8 mouse cellular contexts compared by ENCODE assay signal in the genomic region with DNA sequence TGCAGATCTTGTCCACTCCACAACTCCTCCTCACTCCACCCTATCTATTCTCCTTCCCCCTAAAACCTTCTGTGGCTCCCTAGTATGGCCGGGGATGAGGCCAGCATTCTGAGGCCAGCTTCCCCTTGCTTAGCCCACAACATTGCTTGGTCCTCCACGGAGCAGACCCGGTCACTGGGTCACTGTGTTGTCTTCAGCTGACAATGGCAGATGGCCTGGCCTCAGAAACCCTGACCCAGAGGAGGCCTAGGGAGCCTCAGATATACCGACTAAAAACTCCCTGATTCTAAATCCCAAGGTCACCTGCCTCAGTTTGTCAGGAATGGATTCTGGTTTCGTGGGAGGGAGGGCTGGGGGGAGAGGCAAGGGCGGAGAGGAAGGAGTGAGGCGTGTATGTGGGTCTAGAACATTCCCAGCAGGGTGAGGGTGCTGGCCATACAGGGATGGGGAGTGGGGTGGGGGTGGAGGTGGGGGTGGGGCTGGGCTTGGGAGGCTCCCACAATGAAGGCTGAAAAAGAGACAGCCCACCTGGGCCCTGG. TPM values are rescaled to one million over a fixed set of nuclear protein-coding genes. Genes with fewer than 3 reads are reported as not detected.
DNase-seq lines count a peak whose midpoint lies in the region; ATAC-seq lines count a peak whose summit lies in the region.

No protein-coding gene starts in this region.

- H3K36me3 ChIP-seq in limb, embryonic 13.5 days, result peaks cover 74% of the 10 kb centered on the region
- H3K36me3 ChIP-seq in stomach, embryonic 15.5 days, result peaks cover 23% of the 10 kb centered on the region; the same call in 1 of the 2 replicates

- ATAC-seq in limb, embryonic 13.5 days (ENCODE audit: low FRiP score, low read depth), result peak; percentile 12
- no peak for ATAC-seq in stomach, embryonic 15.5 days (ENCODE audit: insufficient read depth, low FRiP score, low read depth)
- no peak for ATAC-seq in frontal cortex, adult (ENCODE audit: low TSS enrichment)

- peak overlapping the region; percentile 50 for H3K9ac ChIP-seq in limb, embryonic 13.5 days
- H3K9ac ChIP-seq in stomach, embryonic 15.5 days, result no peak overlapping the region

- peak overlapping the region; percentile 92 for H3K27ac ChIP-seq in limb, embryonic 13.5 days
- H3K27ac ChIP-seq in stomach, embryonic 15.5 days, result peak overlapping the region; percentile 89

- peak; percentile 43 for DNase-seq in cerebellum, adult 11 months
- DNase-seq in cerebellum, adult 8-10 months, result no peak
- DNase-seq in lung, postnatal 10 days, result peak; percentile 16
- DNase-seq in lung, postnatal 36 days, result no peak
- no peak for DNase-seq in right cerebral cortex, postnatal 14 days

- H3K9me3 ChIP-seq in limb, embryonic 13.5 days, result no peaks in the 10 kb centered on the region
- no peaks in the 10 kb centered on the region for H3K9me3 ChIP-seq in stomach, embryonic 15.5 days

- H3K4me1 ChIP-seq in limb, embryonic 13.5 days, result peaks cover 68% of the 10 kb centered on the region
- H3K4me1 ChIP-seq in stomach, embryonic 15.5 days, result peaks cover 35% of the 10 kb centered on the region

- H3K4me3 ChIP-seq in limb, embryonic 13.5 days, result peak overlapping the region; percentile 17; the same call in 1 of the 2 replicates
- H3K4me3 ChIP-seq in stomach, embryonic 15.5 days (replicated peaks), result no peak overlapping the region; the same call in 1 of the 2 replicates

- 21% methylated on average over 7 of the region's 7 CpGs for WGBS in limb, embryonic 13.5 days
- WGBS in stomach, embryonic 15.5 days, result 20% methylated on average over 7 of the region's 7 CpGs

- H3K27me3 ChIP-seq in limb, embryonic 13.5 days, result 0 out of 2 replicates have a peak, but pooled peaks cover 10% of the 10 kb centered on the region
- H3K27me3 ChIP-seq in stomach, embryonic 15.5 days (replicated peaks), result no peaks in the 10 kb centered on the region

- peak overlapping the region; percentile 49 for H3K4me2 ChIP-seq in limb, embryonic 13.5 days (replicated peaks)
- H3K4me2 ChIP-seq in stomach, embryonic 15.5 days, result peak overlapping the region; percentile 46; the same call in 1 of the 2 replicates

RNA-seq across cellular contexts. Expression of a gene that starts 9.4 kb away (rescaled TPM):
- 4.2 and 4.7 TPM in 2 replicates for polyA plus RNA-seq in limb, embryonic 13.5 days (2015; fragmentation: Nextera tagmentation; extraction: Ambion mirVana)
- polyA plus RNA-seq in stomach, embryonic 15.5 days (2015; fragmentation: Nextera tagmentation; extraction: Ambion mirVana), result 59.5 and 77.5 TPM in 2 replicates

RNA-seq across cellular contexts. Expression of a gene that starts 13.5 kb away (rescaled TPM):
- 1.7 and 1.9 TPM in 2 replicates for polyA plus RNA-seq in limb, embryonic 13.5 days (2015; fragmentation: Nextera tagmentation; extraction: Ambion mirVana)
- 0.41 and 1.4 TPM in 2 replicates for polyA plus RNA-seq in stomach, embryonic 15.5 days (2015; fragmentation: Nextera tagmentation; extraction: Ambion mirVana)

RNA-seq across cellular contexts. Expression of a gene that starts 18.0 kb away (rescaled TPM):
- 3.3 and 4.0 TPM in 2 replicates for polyA plus RNA-seq in limb, embryonic 13.5 days (2015; fragmentation: Nextera tagmentation; extraction: Ambion mirVana)
- polyA plus RNA-seq in stomach, embryonic 15.5 days (2015; fragmentation: Nextera tagmentation; extraction: Ambion mirVana), result 2.9 and 3.3 TPM in 2 replicates

RNA-seq across cellular contexts. Expression of a gene that starts 18.1 kb away (rescaled TPM):
- 72.7 and 79.4 TPM in 2 replicates for polyA plus RNA-seq in limb, embryonic 13.5 days (2015; fragmentation: Nextera tagmentation; extraction: Ambion mirVana)
- 78.9 and 80.4 TPM in 2 replicates for polyA plus RNA-seq in stomach, embryonic 15.5 days (2015; fragmentation: Nextera tagmentation; extraction: Ambion mirVana)

RNA-seq across cellular contexts. Expression of a gene that starts 24.0 kb away (rescaled TPM):
- polyA plus RNA-seq in limb, embryonic 13.5 days (2015; fragmentation: Nextera tagmentation; extraction: Ambion mirVana), result 111 and 112 TPM in 2 replicates
- 88.5 and 90.5 TPM in 2 replicates for polyA plus RNA-seq in stomach, embryonic 15.5 days (2015; fragmentation: Nextera tagmentation; extraction: Ambion mirVana)

Comparison
In these comparisons a context has a peak if more than half of its experiments do, and no peak if none do; other contexts are left out.
1. DNase-seq: peak in cerebellum, adult 11 months (single experiment) and lung, postnatal 10 days (single experiment); none in cerebellum, adult 8-10 months (single experiment), lung, postnatal 36 days (single experiment) and right cerebral cortex, postnatal 14 days (single experiment).
2. RNA of a gene that starts 9.4 kb away (polyA plus RNA-seq): 59.5 to 77.5 TPM in stomach, embryonic 15.5 days; 4.2 to 4.7 TPM in limb, embryonic 13.5 days; every median in the first group is over 10 times any median in the second.